Mouse (Mus musculus): ENCODE measurements at regions not wholly inside any gene's neighbourhood (a gene's known extent, or its start where the extent isn't known, plus 50 kb on each side); places are given as distances from the start of the nearest gene placed in this dataset.
A peak's percentile ranks its signal among the peaks of the same experiment; 100 is the strongest.

GRCm38 (mm10) chr3:120774951-120775350, 396.5 kb downstream of the Rwdd3 start:
- no peaks in the 10 kb centered on the region for H3K27me3 ChIP-seq (ENCODE audit: control insufficient read depth, insufficient read depth, low read length)
- H3K4me2 ChIP-seq (ENCODE audit: low read depth, severe bottlenecking), result no peak overlapping the region
- ATAC-seq (ENCODE audit: insufficient number of reproducible peaks, low FRiP score, low TSS enrichment, low read depth) (no peak; the same call in 1 of the 2 replicates), DNase-seq (ENCODE audit: low spot score) (no peak)
- no peaks in the 10 kb centered on the region for H3K9me3 ChIP-seq (ENCODE audit: control insufficient read depth, low read length)
- no peak overlapping the region for H3K4me3 ChIP-seq (ENCODE audit: low read depth, low read length)
- 94% methylated on average over 6 of the region's 6 CpGs for WGBS
- H3K4me1 ChIP-seq (ENCODE audit: control insufficient read depth, insufficient read depth, low read length), result no peaks in the 10 kb centered on the region
- no peaks in the 10 kb centered on the region for H3K36me3 ChIP-seq (ENCODE audit: control insufficient read depth, insufficient read depth, low read length)
- H3K27ac ChIP-seq (replicated peaks; ENCODE audit: low read depth, low read length), result no peak overlapping the region
- H3K9ac ChIP-seq (ENCODE audit: low read length), result no peak overlapping the region

- ATAC-seq (ENCODE audit: insufficient number of reproducible peaks, low FRiP score, low TSS enrichment, low read depth), result no peak
- Histone ChIP-seq H3K4me3 (ENCODE audit: low read depth, low read length) (no peak overlapping the region), H3K27me3 (ENCODE audit: control insufficient read depth, insufficient read depth, low read length) (no peaks in the 10 kb centered on the region), H3K27ac (replicated peaks; ENCODE audit: low read depth, low read length) (no peak overlapping the region), H3K36me3 (ENCODE audit: control insufficient read depth, insufficient read depth, low read length) (no peaks in the 10 kb centered on the region), H3K9me3 (ENCODE audit: control insufficient read depth, low read length) (no peaks in the 10 kb centered on the region), H3K4me2 (ENCODE audit: low read depth, severe bottlenecking) (no peak overlapping the region), H3K9ac (ENCODE audit: low read length) (no peak overlapping the region), H3K4me1 (ENCODE audit: control insufficient read depth, insufficient read depth, low read length) (no peaks in the 10 kb centered on the region)
- DNase-seq (ENCODE audit: low spot score), result no peak
- WGBS, result 86% methylated on average over 4 of the region's 4 CpGs
Measured at GRCm38 (mm10) chr3:120761681-120762080, 409.8 kb downstream of the Rwdd3 start.

- ATAC-seq (ENCODE audit: insufficient number of reproducible peaks, low FRiP score, low TSS enrichment, low read depth) (no peak), DNase-seq (ENCODE audit: low spot score) (no peak)
- H3K36me3 ChIP-seq (ENCODE audit: control insufficient read depth, insufficient read depth, low read length), result no peaks in the 10 kb centered on the region
- H3K4me3 ChIP-seq (ENCODE audit: low read depth, low read length), result no peak overlapping the region
- no peaks in the 10 kb centered on the region for H3K4me1 ChIP-seq (ENCODE audit: control insufficient read depth, insufficient read depth, low read length)
- H3K9me3 ChIP-seq (ENCODE audit: control insufficient read depth, low read length), result no peaks in the 10 kb centered on the region
- H3K27ac ChIP-seq (replicated peaks; ENCODE audit: low read depth, low read length), result no peak overlapping the region
- 91% methylated on average over 3 of the region's 3 CpGs for WGBS
- H3K27me3 ChIP-seq (ENCODE audit: control insufficient read depth, insufficient read depth, low read length), result no peaks in the 10 kb centered on the region
- no peak overlapping the region for H3K4me2 ChIP-seq (ENCODE audit: low read depth, severe bottlenecking)
- no peak overlapping the region for H3K9ac ChIP-seq (ENCODE audit: low read length)
Measured at GRCm38 (mm10) chr3:120761223-120761622, 410.3 kb downstream of the Rwdd3 start.

GRCm38 (mm10) chr3:120748513-120748912, 423.0 kb downstream of the Rwdd3 start:
- 52% methylated on average over 4 of the region's 4 CpGs for whole genome bisulfite sequencing
- Histone ChIP-seq H3K9ac (ENCODE audit: low read length) (no peak overlapping the region), H3K4me2 (ENCODE audit: low read depth, severe bottlenecking) (no peak overlapping the region), H3K27me3 (ENCODE audit: control insufficient read depth, insufficient read depth, low read length) (no peaks in the 10 kb centered on the region), H3K4me3 (ENCODE audit: low read depth, low read length) (no peak overlapping the region), H3K36me3 (ENCODE audit: control insufficient read depth, insufficient read depth, low read length) (no peaks in the 10 kb centered on the region), H3K27ac (replicated peaks; ENCODE audit: low read depth, low read length) (no peak overlapping the region), H3K9me3 (ENCODE audit: control insufficient read depth, low read length) (no peaks in the 10 kb centered on the region), H3K4me1 (ENCODE audit: control insufficient read depth, insufficient read depth, low read length) (no peaks in the 10 kb centered on the region)
- DNase-seq (ENCODE audit: low spot score) (no peak), ATAC-seq (ENCODE audit: insufficient number of reproducible peaks, low FRiP score, low TSS enrichment, low read depth) (no peak)

- H3K4me3 ChIP-seq (ENCODE audit: low read depth, low read length), result no peak overlapping the region
- H3K27me3 ChIP-seq (ENCODE audit: control insufficient read depth, insufficient read depth, low read length), result no peaks in the 10 kb centered on the region
- no peaks in the 10 kb centered on the region for H3K4me1 ChIP-seq (ENCODE audit: control insufficient read depth, insufficient read depth, low read length)
- ATAC-seq (ENCODE audit: insufficient number of reproducible peaks, low FRiP score, low TSS enrichment, low read depth), result no peak
- no peaks in the 10 kb centered on the region for H3K36me3 ChIP-seq (ENCODE audit: control insufficient read depth, insufficient read depth, low read length)
- H3K4me2 ChIP-seq (ENCODE audit: low read depth, severe bottlenecking), result no peak overlapping the region
- H3K27ac ChIP-seq (replicated peaks; ENCODE audit: low read depth, low read length), result no peak overlapping the region
- peak; percentile 56 for DNase-seq (ENCODE audit: low spot score)
- 85% methylated on average over 4 of the region's 4 CpGs for WGBS
- H3K9me3 ChIP-seq (ENCODE audit: control insufficient read depth, low read length), result no peaks in the 10 kb centered on the region
- H3K9ac ChIP-seq (ENCODE audit: low read length), result no peak overlapping the region
Measured at GRCm38 (mm10) chr3:120747678-120748077, 423.8 kb downstream of the Rwdd3 start.

GRCm38 (mm10) chr3:120733332-120733731, 438.2 kb downstream of the Rwdd3 start:
- H3K4me2 ChIP-seq (ENCODE audit: low read depth, severe bottlenecking), result no peak overlapping the region
- 96% methylated on average over 6 of the region's 6 CpGs for WGBS
- H3K27ac ChIP-seq (replicated peaks; ENCODE audit: low read depth, low read length), result no peak overlapping the region
- no peaks in the 10 kb centered on the region for H3K4me1 ChIP-seq (ENCODE audit: control insufficient read depth, insufficient read depth, low read length)
- H3K9me3 ChIP-seq (ENCODE audit: control insufficient read depth, low read length), result no peaks in the 10 kb centered on the region
- ATAC-seq (ENCODE audit: insufficient number of reproducible peaks, low FRiP score, low TSS enrichment, low read depth) (no peak), DNase-seq (ENCODE audit: low spot score) (no peak)
- H3K36me3 ChIP-seq (ENCODE audit: control insufficient read depth, insufficient read depth, low read length), result no peaks in the 10 kb centered on the region
- H3K27me3 ChIP-seq (ENCODE audit: control insufficient read depth, insufficient read depth, low read length), result no peaks in the 10 kb centered on the region
- H3K4me3 ChIP-seq (ENCODE audit: low read depth, low read length), result no peak overlapping the region
- no peak overlapping the region for H3K9ac ChIP-seq (ENCODE audit: low read length)

- no peaks in the 10 kb centered on the region for H3K36me3 ChIP-seq (ENCODE audit: control insufficient read depth, insufficient read depth, low read length)
- ATAC-seq (ENCODE audit: insufficient number of reproducible peaks, low FRiP score, low TSS enrichment, low read depth), result no peak
- H3K4me2 ChIP-seq (ENCODE audit: low read depth, severe bottlenecking), result no peak overlapping the region
- H3K27me3 ChIP-seq (ENCODE audit: control insufficient read depth, insufficient read depth, low read length), result no peaks in the 10 kb centered on the region
- no peak for DNase-seq (ENCODE audit: low spot score)
- no peak overlapping the region for H3K4me3 ChIP-seq (ENCODE audit: low read depth, low read length)
- H3K27ac ChIP-seq (replicated peaks; ENCODE audit: low read depth, low read length), result no peak overlapping the region
- WGBS, result 94% methylated on average over 8 of the region's 8 CpGs
- no peak overlapping the region for H3K9ac ChIP-seq (ENCODE audit: low read length)
- H3K4me1 ChIP-seq (ENCODE audit: control insufficient read depth, insufficient read depth, low read length), result no peaks in the 10 kb centered on the region
- H3K9me3 ChIP-seq (ENCODE audit: control insufficient read depth, low read length), result no peaks in the 10 kb centered on the region
Measured at GRCm38 (mm10) chr3:120732391-120732790, 439.1 kb downstream of the Rwdd3 start.

GRCm38 (mm10) chr3:120731287-120731686, 440.2 kb downstream of the Rwdd3 start:
- H3K4me2 ChIP-seq (ENCODE audit: low read depth, severe bottlenecking), result no peak overlapping the region
- no peaks in the 10 kb centered on the region for H3K36me3 ChIP-seq (ENCODE audit: control insufficient read depth, insufficient read depth, low read length)
- H3K4me1 ChIP-seq (ENCODE audit: control insufficient read depth, insufficient read depth, low read length), result no peaks in the 10 kb centered on the region
- no peak for DNase-seq (ENCODE audit: low spot score)
- WGBS, result 48% methylated on average over 9 of the region's 9 CpGs
- H3K9ac ChIP-seq (ENCODE audit: low read length), result no peak overlapping the region
- no peak for ATAC-seq (ENCODE audit: insufficient number of reproducible peaks, low FRiP score, low TSS enrichment, low read depth)
- H3K4me3 ChIP-seq (ENCODE audit: low read depth, low read length), result no peak overlapping the region
- no peaks in the 10 kb centered on the region for H3K9me3 ChIP-seq (ENCODE audit: control insufficient read depth, low read length)
- no peaks in the 10 kb centered on the region for H3K27me3 ChIP-seq (ENCODE audit: control insufficient read depth, insufficient read depth, low read length)
- H3K27ac ChIP-seq (replicated peaks; ENCODE audit: low read depth, low read length), result no peak overlapping the region

GRCm38 (mm10) chr3:120730225-120730624, 441.3 kb downstream of the Rwdd3 start:
- Histone ChIP-seq H3K4me1 (ENCODE audit: control insufficient read depth, insufficient read depth, low read length) (no peaks in the 10 kb centered on the region), H3K4me2 (ENCODE audit: low read depth, severe bottlenecking) (no peak overlapping the region), H3K9me3 (ENCODE audit: control insufficient read depth, low read length) (no peaks in the 10 kb centered on the region), H3K27me3 (ENCODE audit: control insufficient read depth, insufficient read depth, low read length) (no peaks in the 10 kb centered on the region), H3K27ac (replicated peaks; ENCODE audit: low read depth, low read length) (no peak overlapping the region), H3K36me3 (ENCODE audit: control insufficient read depth, insufficient read depth, low read length) (no peaks in the 10 kb centered on the region), H3K4me3 (ENCODE audit: low read depth, low read length) (no peak overlapping the region), H3K9ac (ENCODE audit: low read length) (no peak overlapping the region)
- DNase-seq (ENCODE audit: low spot score) (no peak), ATAC-seq (ENCODE audit: insufficient number of reproducible peaks, low FRiP score, low TSS enrichment, low read depth) (no peak)
- WGBS, result 72% methylated on average over 4 of the region's 4 CpGs
